In genomic region chr2:74846992-74847391, GRCm38 (mm10) we compare ENCODE assay signal across 14 mouse cellular contexts.
"Had no signal": no experiment of that assay in that cellular context is flagged by ENCODE, and none has a peak within 500 bp of the region (broad histone marks: within the 10 kb centered on the region; RNA-seq: fewer than 3 reads in every experiment).

No protein-coding gene starts in this region.

- H3K36me3 ChIP-seq: limb, embryonic 15.5 days; midbrain, embryonic 12.5 days; neural tube, embryonic 13.5 days had no signal

- H3K9ac ChIP-seq: limb, embryonic 15.5 days; lung, embryonic 14.5 days; midbrain, embryonic 12.5 days; neural tube, embryonic 13.5 days had no signal

- DNase-seq: kidney, adult 11 months; kidney, postnatal 10 days; kidney, postnatal 4 days; lung, embryonic 14.5 days; lung, postnatal 10 days; lung, postnatal 4 days; right cerebral cortex, postnatal 14 days; thymus, postnatal 4 days had no signal

- H3K9me3 ChIP-seq: limb, embryonic 15.5 days; megakaryocyte, embryonic 14.5 days; midbrain, embryonic 12.5 days; neural tube, embryonic 13.5 days had no signal

- H3K4me3 ChIP-seq: limb, embryonic 15.5 days; megakaryocyte, embryonic 14.5 days; midbrain, embryonic 12.5 days; neural tube, embryonic 13.5 days had no signal

- ATAC-seq: midbrain, embryonic 16.5 days had no signal

- H3K4me1 ChIP-seq: megakaryocyte, embryonic 14.5 days; midbrain, embryonic 12.5 days had no signal

- H3K27me3 ChIP-seq: limb, embryonic 15.5 days; megakaryocyte, embryonic 14.5 days; midbrain, embryonic 12.5 days; neural tube, embryonic 13.5 days had no signal

- H3K27ac ChIP-seq: limb, embryonic 15.5 days; midbrain, embryonic 12.5 days; neural tube, embryonic 13.5 days; stomach, postnatal 0 days had no signal

- H3K4me2 ChIP-seq: limb, embryonic 15.5 days; lung, embryonic 14.5 days; midbrain, embryonic 12.5 days; neural tube, embryonic 13.5 days had no signal
